Mouse (Mus musculus) heart, embryonic 14.5 days (tissue): ENCODE data around the gene Xbp1. TPM values are rescaled to one million over a fixed set of nuclear protein-coding genes. Genes with fewer than 3 reads are reported as not detected.
A peak's percentile ranks its signal among the peaks of the same experiment; 100 is the strongest.
"Not testable (repeated sequence)": the region's sequence is repeated elsewhere in the genome, so short reads cannot be mapped to it uniquely, and the experiment has no call there.

Experiments
- ATAC-seq: fragments of 200-750 bp; cut with Nextera tagmentation; 2 replicates; pipeline ENCODE4 v1.8.0; 2017; ENCODE audit warnings: low read depth, moderate TSS enrichment; ENCODE audit not compliant: insufficient number of reproducible peaks, insufficient read depth, low FRiP score
- H3K27ac ChIP-seq, 2 experiments: fragments of 200-500 bp in 1 of 2; fragments of 300-500 bp in 1 of 2; sonication (generic) in 1 of 2; replicated peaks in 1 of 2; 2 replicates each; pipeline ENCODE4 v1.5.1; 2012 to 2014; ENCODE audit warnings: low read depth in 2 of 2, low read length in 2 of 2, control low read depth in 1 of 2, mild to moderate bottlenecking in 1 of 2, mixed read lengths in 1 of 2; ENCODE audit not compliant: control insufficient read depth in 1 of 2, insufficient read depth in 1 of 2
- H3K27me3 ChIP-seq: fragments of 300-500 bp; sonication (generic); 2 replicates; pipeline ENCODE4 v1.6.1; 2014; ENCODE audit warnings: mild to moderate bottlenecking, low read length, control low read depth; ENCODE audit not compliant: control insufficient read depth, insufficient read depth
- H3K36me3 ChIP-seq: fragments of 300-500 bp; sonication (generic); 2 replicates; pipeline ENCODE4 v1.6.1; 2014; ENCODE audit warnings: mild to moderate bottlenecking, control low read depth, low read length, mixed read lengths; ENCODE audit not compliant: control insufficient read depth, insufficient read depth
- H3K4me1 ChIP-seq, 2 experiments: fragments of 200-500 bp in 1 of 2; fragments of 300-500 bp in 1 of 2; sonication (generic) in 1 of 2; 2 replicates each; pipeline ENCODE4 v1.6.1; 2012 to 2014; ENCODE audit warnings: low read length in 2 of 2, control low read depth in 1 of 2, mixed read lengths in 1 of 2; ENCODE audit not compliant: control insufficient read depth in 2 of 2, insufficient read depth in 2 of 2
- H3K4me2 ChIP-seq: fragments of 300-500 bp; sonication (generic); 2 replicates; pipeline ENCODE4 v1.6.1; 2014; ENCODE audit warnings: mild to moderate bottlenecking, low read length
- H3K4me3 ChIP-seq, 2 experiments: fragments of 200-500 bp in 1 of 2; fragments of 300-500 bp in 1 of 2; sonication (generic) in 1 of 2; 2 replicates each; pipeline ENCODE4 v1.5.1; 2012 to 2014; ENCODE audit warnings: low read length in 2 of 2, mild to moderate bottlenecking in 2 of 2, control low read depth in 1 of 2, low read depth in 1 of 2, moderate library complexity in 1 of 2; ENCODE audit not compliant: control insufficient read depth in 1 of 2, insufficient read depth in 1 of 2
- H3K9ac ChIP-seq: fragments of 300-500 bp; sonication (generic); 2 replicates; pipeline ENCODE4 v1.6.1; 2014; ENCODE audit warnings: mild to moderate bottlenecking, low read length
- H3K9me3 ChIP-seq: fragments of 300-500 bp; sonication (generic); 2 replicates; pipeline ENCODE4 v1.6.1; 2016; ENCODE audit warnings: low read length, control low read depth; ENCODE audit not compliant: control insufficient read depth
- WGBS: fragments of 180-500 bp; shearing (Covaris S2); extraction: QIAGEN DNeasy Blood & Tissue Kit; methylation state at CpG from one replicate; pipeline ENCODE4 v1.1.7; 2014; 5-methylcytosine and 5-hydroxymethylcytosine counted together
- polyA plus RNA-seq: library from polyadenylated mRNA; unstranded; fragments of >200 nt; fragmentation: Nextera tagmentation; extraction: Ambion mirVana; gene quantifications from 2 replicates; pipeline ENCODE4 v1.2.1, GENCODE M21; 2014

Xbp1 gene
- polyA plus RNA-seq = 114 and 121 TPM in 2 replicates

DNA sequence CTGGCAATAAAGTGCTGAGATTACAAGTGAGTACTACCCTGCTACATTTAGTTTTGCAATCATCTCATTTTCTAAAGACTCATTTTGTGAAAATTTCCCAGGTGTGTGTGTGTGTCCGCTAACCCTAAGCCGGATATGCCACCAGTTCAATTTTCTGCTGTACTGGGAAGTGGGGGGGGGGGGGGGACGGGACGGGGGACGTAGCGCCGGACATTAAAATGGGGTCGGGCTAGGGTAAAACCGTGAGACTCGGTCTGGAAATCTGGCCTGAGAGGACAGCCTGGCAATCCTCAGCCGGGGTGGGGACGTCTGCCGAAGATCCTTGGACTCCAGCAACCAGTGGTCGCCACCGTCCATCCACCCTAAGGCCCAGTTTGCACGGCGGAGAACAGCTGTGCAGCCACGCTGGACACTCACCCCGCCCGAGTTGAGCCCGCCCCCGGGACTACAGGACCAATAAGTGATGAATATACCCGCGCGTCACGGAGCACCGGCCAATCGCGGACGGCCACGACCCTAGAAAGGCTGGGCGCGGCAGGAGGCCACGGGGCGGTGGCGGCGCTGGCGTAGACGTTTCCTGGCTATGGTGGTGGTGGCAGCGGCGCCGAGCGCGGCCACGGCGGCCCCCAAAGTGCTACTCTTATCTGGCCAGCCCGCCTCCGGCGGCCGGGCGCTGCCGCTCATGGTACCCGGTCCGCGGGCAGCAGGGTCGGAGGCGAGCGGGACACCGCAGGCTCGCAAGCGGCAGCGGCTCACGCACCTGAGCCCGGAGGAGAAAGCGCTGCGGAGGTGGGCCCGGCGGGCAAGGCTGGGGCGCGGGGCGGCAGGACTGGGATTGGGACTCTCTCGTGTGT, at the start of gene Xbp1:
Gene Xbp1 (plus strand): TSS at position 248 of the 854 bp plus-strand sequence.
- ATAC-seq = peak; percentile 98

DNA sequence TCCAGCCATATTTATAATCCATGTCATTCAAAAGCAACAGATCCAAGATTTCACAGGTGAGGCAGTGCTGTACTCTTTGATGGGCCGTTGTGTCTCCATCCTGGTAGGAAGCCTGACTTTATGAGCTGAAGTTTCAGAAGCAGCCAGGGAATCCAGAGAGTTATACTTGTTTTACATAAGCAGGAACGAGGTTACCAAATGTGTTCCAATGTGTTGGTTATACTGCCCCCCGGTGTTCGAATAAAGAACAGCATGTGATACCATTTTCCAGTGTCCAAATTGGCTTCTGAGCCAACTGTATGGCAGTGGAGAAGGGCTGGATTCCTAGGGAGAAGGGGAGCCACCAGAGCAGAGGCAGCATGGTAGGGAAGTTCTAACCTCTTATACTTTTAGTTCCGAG, 46.3 kb upstream of the Xbp1 start:
- H3K36me3 ChIP-seq = no peaks in the 10 kb centered on the region
- H3K27ac ChIP-seq = no peak overlapping the region
- no peak overlapping the region for H3K9ac ChIP-seq
- no peak for ATAC-seq
- no peaks in the 10 kb centered on the region for H3K9me3 ChIP-seq
- no peak overlapping the region for H3K4me3 ChIP-seq
- no peaks in the 10 kb centered on the region for H3K27me3 ChIP-seq
- WGBS = 13% methylated on average over 5 of the region's 5 CpGs
- H3K4me1 ChIP-seq = no peaks in the 10 kb centered on the region
- H3K4me2 ChIP-seq = no peak overlapping the region

More for the DNA sequence above, at the start of gene Xbp1:
- Histone ChIP-seq H3K27me3 (no peaks in the 10 kb centered on the region), H3K36me3 (peaks cover 36% of the 10 kb centered on the region), H3K27ac (peak within 1 kb of the TSS; percentile 94 to 98), H3K4me1 (peaks cover 3 to 24% of the 10 kb centered on the region in 2 experiments; a peak in 3 of 4 replicates), H3K4me2 (peak within 1 kb of the TSS; percentile 87), H3K9ac (peak within 1 kb of the TSS; percentile 99), H3K9me3 (no peaks in the 10 kb centered on the region), H3K4me3 (peak within 1 kb of the TSS; percentile 70 to 98)
- under 1% methylated on average over 72 of the region's 72 CpGs for WGBS

DNA sequence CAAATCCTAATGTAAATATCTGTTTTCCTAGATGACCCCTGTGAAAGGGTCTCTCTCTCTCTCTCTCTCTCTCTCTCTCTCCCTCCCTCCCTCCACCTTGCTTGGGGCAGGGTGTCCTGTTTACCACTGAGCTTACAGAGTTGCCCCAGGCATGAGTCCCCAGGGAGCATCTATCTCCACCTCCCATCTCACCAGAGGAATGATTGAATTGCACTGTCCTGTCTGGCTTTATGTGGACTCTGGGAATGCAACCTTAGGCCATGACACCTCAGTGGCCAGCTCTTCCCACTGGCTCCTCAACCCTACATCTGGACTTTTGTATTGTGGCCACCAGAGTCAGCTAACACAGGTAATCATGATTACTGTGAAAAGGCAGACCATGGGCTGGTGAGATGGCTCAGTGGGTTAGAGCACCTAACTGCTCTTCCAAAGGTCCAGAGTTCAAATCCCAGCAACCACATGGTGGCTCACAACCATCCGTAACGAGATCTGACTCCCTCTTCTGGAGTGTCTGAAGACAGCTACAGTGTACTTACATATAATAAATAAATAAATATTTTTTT, 44.8 kb upstream of the Xbp1 start:
- H3K9me3 ChIP-seq, H3K4me3 ChIP-seq, H3K4me1 ChIP-seq, H3K36me3 ChIP-seq, H3K27ac ChIP-seq, H3K9ac ChIP-seq, H3K4me2 ChIP-seq, ATAC-seq, H3K27me3 ChIP-seq: not testable (repeated sequence)
- no CpG with 5 or more reads among the region's 2 CpGs for WGBS

GRCm38 (mm10) chr11:5476806-5477205, 43.7 kb upstream of the Xbp1 start:
- no peak overlapping the region for H3K4me3 ChIP-seq
- H3K4me2 ChIP-seq = no peak overlapping the region
- 89% methylated on average over 4 of the region's 4 CpGs for WGBS
- H3K27ac ChIP-seq = no peak overlapping the region
- H3K9ac ChIP-seq = no peak overlapping the region
- no peaks in the 10 kb centered on the region for H3K9me3 ChIP-seq
- ATAC-seq = no peak
- no peaks in the 10 kb centered on the region for H3K4me1 ChIP-seq
- H3K36me3 ChIP-seq = no peaks in the 10 kb centered on the region
- H3K27me3 ChIP-seq = no peaks in the 10 kb centered on the region

- no peak overlapping the region for H3K4me3 ChIP-seq
- no peak overlapping the region for H3K27ac ChIP-seq
- H3K4me2 ChIP-seq = no peak overlapping the region
- WGBS = 63% methylated on average over 7 of the region's 7 CpGs
- H3K4me1 ChIP-seq = no peaks in the 10 kb centered on the region
- no peaks in the 10 kb centered on the region for H3K36me3 ChIP-seq
- no peak overlapping the region for H3K9ac ChIP-seq
- ATAC-seq = no peak
- H3K27me3 ChIP-seq = no peaks in the 10 kb centered on the region
- no peaks in the 10 kb centered on the region for H3K9me3 ChIP-seq
These were observed 42.3 kb upstream of the Xbp1 start for GRCm38 (mm10) chr11:5478193-5478592.

GRCm38 (mm10) chr11:5478831-5479230, 41.6 kb upstream of the Xbp1 start:
- Histone ChIP-seq H3K9me3 (no peaks in the 10 kb centered on the region), H3K27me3 (no peaks in the 10 kb centered on the region), H3K4me3 (no peak overlapping the region), H3K36me3 (no peaks in the 10 kb centered on the region), H3K4me2 (no peak overlapping the region), H3K9ac (no peak overlapping the region), H3K27ac (no peak overlapping the region), H3K4me1 (no peaks in the 10 kb centered on the region)
- WGBS = 77% methylated on average over 3 of the region's 3 CpGs
- no peak for ATAC-seq

DNA sequence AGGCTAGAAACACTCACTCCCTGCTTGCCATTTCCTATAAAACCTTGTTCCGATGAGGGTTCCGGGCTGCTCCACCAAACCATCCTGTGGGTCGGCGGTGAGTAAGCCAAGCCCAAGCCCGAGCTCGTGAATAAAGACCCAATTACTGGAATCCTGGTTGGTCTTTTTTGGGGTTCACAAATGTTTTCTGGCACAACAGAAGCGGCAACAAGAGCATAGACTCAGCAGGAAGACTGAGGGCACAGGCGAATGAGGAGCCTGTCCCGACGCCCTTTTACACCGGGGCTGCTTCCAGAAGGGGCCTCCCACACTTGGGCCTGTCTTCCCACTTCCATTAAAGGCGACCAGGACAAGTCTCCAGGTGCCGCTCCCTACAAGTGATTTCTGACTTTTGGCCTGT, 37.9 kb upstream of the Xbp1 start:
- Histone ChIP-seq H3K4me1 (peaks cover 0 to 2% of the 10 kb centered on the region in 2 experiments; a peak in 1 of 4 replicates), H3K27me3 (no peaks in the 10 kb centered on the region), H3K27ac (no peak overlapping the region), H3K9ac (no peak overlapping the region), H3K4me2 (no peak overlapping the region), H3K4me3 (no peak overlapping the region), H3K36me3 (no peaks in the 10 kb centered on the region), H3K9me3 (no peaks in the 10 kb centered on the region)
- 86% methylated on average over 13 of the region's 13 CpGs for WGBS
- no peak for ATAC-seq
